Mouse (Mus musculus) B cell, adult 2 months (primary cell): ENCODE measurements around the gene Phykpl.
A peak's percentile ranks its signal among the peaks of the same experiment; 100 is the strongest.
"Not testable (repeated sequence)": the region's sequence is repeated elsewhere in the genome, so short reads cannot be mapped to it uniquely, and the experiment has no call there.

ENCODE experiments used
- DNase-seq, 2 experiments: peaks; one replicate each; pipeline ENCODE4 v3.0.0; 2022

Phykpl gene

GRCm38 (mm10) chr11:51587059-51587458 is 2.5 kb downstream of the Phykpl start:
- no peak for DNase-seq

DNA sequence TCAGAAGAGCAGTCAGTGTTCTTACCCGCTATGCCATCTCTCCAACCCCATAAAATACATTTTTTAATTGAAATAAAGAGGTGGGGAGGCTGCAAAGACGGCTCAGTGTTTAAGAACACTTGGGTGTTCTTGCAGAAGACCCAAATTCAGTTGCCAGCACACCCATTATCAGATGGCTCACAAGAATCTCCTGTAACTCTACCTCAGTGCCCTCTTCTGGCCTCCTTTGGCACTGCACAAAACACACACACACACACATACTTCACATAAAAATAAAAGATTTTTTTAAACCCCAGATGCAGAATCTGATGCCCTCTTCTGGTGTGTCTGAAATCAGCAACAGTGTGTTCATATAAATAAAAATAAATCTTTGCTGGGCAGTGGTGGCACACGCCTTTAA is 4.3 kb downstream of the Phykpl start:
- DNase-seq, result no peak

DNA sequence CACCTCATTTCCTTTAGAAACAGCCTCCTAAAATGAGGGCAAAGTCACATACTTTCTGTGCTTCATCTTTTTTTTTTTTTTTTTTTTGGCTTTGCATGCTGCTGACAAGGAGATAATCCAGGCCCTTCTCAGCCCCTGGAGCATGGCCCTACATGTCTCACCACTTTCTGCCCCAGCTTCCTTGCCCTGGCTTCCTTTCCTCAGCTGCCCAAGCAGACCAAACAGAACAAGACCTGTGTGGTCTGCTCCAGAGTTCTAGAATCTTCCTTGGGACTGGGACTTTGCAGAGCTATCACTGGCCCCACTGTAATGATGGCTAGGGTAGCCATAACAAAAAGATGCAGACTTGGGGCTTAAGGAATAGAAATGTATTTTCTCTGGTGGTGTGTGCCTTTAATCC is 5.4 kb downstream of the Phykpl start:
- DNase-seq, result no peak

DNA sequence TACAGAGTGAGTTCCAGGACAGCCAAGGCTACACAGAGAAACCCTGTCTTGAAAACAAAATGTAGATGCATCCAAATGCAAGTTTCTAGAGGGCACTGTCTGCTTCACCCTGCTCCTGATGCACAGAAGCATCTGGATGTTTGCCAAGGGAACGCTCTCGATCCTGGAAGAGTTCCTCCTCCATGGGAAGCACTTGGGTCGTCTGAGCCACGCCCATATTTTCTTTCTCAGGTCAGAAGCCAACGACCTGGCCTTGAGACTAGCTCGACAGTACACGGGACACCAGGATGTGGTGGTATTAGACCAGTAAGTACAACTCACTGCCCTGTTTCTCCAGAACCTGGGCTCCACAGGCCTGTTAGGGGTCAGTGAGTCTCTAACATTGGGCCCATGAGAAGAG is 6.6 kb downstream of the Phykpl start:
- no peak for DNase-seq

- DNase-seq, result no peak
Measured at GRCm38 (mm10) chr11:51591915-51592314, 7.4 kb downstream of the Phykpl start.

DNA sequence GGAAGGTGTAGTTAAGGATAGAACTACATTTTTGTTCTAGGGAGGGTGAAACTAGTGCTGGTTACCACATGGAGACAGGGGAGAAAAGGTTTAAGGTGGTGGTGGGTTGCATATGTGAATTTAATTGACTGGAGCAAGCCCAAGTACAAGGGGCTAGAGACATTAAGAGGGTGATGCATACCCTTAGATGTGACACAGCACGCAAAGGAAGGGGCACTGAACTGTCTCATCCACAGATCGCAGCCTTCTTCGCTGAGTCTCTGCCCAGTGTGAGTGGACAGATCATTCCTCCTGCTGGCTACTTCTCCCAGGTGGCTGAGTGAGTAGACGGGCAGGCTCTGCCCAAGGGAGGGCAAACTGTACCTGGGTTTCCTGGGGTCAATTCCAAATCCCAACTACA is 8.8 kb downstream of the Phykpl start:
- DNase-seq, result no peak

GRCm38 (mm10) chr11:51593849-51594248 is 9.3 kb downstream of the Phykpl start:
- no peak for DNase-seq

GRCm38 (mm10) chr11:51594715-51595350 is 10.3 kb downstream of the Phykpl start:
- no peak for DNase-seq

- no peak for DNase-seq
Measured at GRCm38 (mm10) chr11:51595459-51596083, 11.0 kb downstream of the Phykpl start.

- no peak for DNase-seq
Measured at GRCm38 (mm10) chr11:51597553-51597952, 13.0 kb downstream of the Phykpl start.

DNA sequence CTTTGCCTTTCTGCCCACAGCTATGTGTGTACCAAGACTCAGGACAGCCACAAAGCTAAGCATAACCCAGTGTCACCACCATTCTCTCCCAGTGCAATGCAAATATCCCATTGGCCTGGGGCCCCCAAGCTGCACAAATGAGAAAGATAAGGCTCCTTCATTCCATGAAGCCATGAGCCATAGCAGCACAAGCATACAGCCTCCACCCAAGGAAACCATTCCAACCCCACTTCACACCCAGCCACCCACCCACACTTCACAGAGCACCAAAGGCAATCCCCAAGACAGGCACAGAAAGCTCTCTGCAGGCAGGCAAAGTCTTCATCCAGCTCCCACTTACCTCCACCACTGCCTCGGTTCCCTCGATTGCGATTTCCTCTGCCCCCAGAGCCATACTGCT is 17.7 kb downstream of the Phykpl start:
- DNase-seq, result no peak

- peak; percentile 84 to 87 for DNase-seq
Measured at GRCm38 (mm10) chr11:51605602-51606446, 21.3 kb downstream of the Phykpl start.

DNA sequence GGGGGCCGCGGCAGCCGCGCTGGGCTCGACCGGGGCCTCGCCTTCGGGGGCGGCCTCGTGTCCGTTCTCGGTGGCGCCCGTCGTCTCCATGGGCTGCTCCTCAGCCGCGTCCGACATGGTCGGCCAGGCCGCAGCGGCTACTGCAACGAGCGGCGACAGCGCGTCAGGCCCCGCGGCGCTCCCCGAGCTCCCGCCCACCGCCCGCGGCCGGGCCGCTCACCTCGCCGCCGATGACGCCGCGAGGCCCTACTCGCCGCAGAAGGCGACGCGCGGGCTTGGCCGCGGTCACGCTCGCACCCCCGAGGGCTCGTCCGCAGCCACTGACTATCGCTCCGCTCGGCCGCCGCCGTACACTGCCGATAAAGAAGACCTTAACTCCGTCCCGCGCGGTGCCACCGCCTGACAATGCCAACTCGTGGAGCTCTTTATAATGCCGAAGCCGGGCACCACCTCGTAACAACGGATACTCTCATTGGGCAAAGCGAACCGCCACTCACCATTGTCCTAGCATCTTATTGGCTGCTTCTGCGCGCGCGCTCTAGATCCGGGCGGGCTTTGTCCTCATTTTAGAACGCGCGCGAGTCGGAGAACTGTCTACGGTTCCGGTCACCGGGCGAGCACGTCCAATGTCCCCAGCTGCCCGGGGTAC is 22.0 kb downstream of the Phykpl start, which contains the start of gene Hnrnpab:
TSS of gene Hnrnpab (minus strand) at position 401 of the 649 bp plus-strand sequence.
- peak; percentile 96 for DNase-seq

- no peak for DNase-seq
Measured at GRCm38 (mm10) chr11:51607096-51607738, 22.7 kb downstream of the Phykpl start.

GRCm38 (mm10) chr11:51609266-51609909 is 24.8 kb downstream of the Phykpl start:
- no peak for DNase-seq

DNA sequence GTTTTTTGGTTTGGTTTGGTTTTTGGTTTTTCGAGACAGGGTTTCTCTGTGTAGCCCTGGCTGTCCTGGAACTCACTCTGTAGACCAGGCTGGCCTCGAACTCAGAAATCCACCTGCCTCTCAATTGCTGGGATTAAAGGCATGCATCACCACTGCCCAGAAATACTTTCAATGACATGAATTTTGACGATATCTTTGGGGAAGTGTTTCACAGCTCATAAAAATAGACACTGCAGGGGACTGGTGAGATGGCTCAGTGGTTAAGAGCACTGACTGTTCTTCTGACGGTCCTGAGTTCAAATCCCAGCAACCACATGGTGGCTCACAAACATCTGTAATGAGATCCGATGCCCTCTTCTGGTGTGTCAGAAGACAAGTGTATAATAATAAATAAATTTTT is 25.4 kb downstream of the Phykpl start:
- DNase-seq, result not testable (repeated sequence)

DNA sequence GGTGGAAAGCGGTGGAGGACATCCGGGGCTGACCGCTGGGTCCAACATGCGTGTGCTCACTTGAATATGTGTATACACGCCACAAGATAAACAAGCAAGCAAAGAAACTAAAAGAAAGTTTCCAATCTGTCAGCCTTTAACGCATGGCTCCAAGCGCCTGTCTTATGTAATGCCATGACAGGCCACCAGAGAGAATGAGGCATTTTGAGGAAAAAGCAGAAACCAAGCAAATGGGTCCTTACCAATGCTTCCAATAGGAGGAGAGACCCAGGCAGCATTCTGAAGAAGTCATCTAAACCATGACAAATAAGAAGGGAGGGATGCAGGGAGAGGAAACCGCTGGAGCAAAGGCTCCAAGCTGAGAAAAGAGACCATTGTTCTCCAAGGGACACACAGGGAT is 29.7 kb downstream of the Phykpl start:
- DNase-seq, result no peak

- DNase-seq, result no peak
Measured at GRCm38 (mm10) chr11:51615129-51615528, 30.6 kb downstream of the Phykpl start.

- DNase-seq, result peak; percentile 65 to 66
Measured at GRCm38 (mm10) chr11:51615601-51616000, 31.0 kb downstream of the Phykpl start.

DNA sequence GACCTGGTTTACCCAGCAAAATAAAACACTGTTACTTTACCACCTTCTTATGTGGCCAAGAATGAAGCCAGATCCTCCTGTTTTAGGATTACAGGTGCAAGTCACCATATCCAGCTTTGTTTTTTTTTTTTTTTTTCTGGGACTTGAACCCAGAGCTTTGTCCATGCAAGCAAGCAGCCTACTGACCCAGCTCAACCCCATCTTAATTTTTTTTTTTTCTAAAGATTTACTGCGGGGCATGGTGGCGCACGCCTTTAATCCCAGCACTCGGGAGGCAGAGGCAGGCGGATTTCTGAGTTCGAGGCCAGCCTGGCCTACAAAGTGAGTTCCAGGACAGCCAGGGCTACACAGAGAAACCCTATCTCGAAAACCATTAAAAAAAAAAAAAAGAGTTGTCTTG is 31.6 kb downstream of the Phykpl start:
- not testable (repeated sequence) for DNase-seq

DNA sequence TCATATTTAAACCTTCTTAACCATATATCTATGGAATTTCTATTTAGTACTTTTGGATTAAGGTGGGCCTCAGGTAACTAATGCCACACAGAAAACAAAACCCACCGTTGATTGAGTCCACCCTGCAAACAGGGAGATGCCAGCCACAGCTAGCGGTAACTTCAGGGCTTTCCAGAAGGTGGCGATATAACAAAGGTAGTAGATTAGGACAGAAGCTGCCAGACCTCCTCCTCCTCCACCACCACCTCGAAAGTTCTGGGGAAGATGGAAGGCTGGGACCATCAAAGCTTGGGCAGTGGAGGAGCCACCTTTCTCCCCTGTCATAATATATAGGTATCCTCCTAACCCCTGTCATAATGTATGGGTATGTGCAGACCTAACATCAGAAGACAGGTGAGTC is 33.1 kb downstream of the Phykpl start:
- DNase-seq, result peak; percentile 80 to 83

DNA sequence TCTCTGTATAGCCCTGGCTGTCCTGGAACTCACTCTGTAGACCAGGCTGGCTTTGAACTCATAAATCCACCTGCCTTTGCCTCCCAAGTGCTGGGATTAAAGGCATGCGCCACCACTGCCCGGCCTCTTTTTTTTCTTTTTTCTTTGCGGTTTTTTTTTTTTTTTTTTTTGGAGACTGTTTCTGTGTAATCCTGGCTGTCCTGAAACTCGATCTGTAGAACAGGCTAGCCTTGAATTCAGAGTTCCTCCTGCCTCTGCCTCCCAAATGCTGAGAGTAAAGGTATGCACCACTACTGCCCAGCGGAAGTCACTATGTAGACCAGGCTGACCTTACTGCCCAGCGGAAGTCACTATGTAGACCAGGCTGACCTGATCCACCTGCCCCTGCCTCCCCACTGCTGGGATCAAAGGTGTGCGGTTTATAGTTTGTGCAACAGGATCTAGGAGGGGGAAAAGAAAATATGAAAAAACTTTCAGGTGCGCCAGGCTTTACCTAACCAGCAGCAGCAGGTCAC is 34.4 kb downstream of the Phykpl start:
- DNase-seq, result no peak
